Mouse (Mus musculus) heart, embryonic 11.5 days (tissue): ENCODE data around the gene Ssbp3. TPM values are rescaled to one million over a fixed set of nuclear protein-coding genes. Genes with fewer than 3 reads are reported as not detected.
A peak's percentile ranks its signal among the peaks of the same experiment; 100 is the strongest.

Experiments
- ATAC-seq: fragments of 200-750 bp; cut with Nextera tagmentation; replicated peaks from 2 replicates; pipeline ENCODE4 v1.8.0; 2017; ENCODE audit warnings: moderate library complexity; ENCODE audit not compliant: insufficient number of reproducible peaks, low FRiP score, low TSS enrichment
- H3K27ac ChIP-seq: fragments of 300-500 bp; sonication (generic); 2 replicates; pipeline ENCODE4 v1.5.1; 2014; ENCODE audit warnings: mild to moderate bottlenecking, low read depth, low read length
- H3K27me3 ChIP-seq: fragments of 300-500 bp; sonication (generic); 2 replicates; pipeline ENCODE4 v1.6.1; 2014; ENCODE audit warnings: mild to moderate bottlenecking, low read length, mixed read lengths; ENCODE audit not compliant: control insufficient read depth, insufficient read depth
- H3K36me3 ChIP-seq: fragments of 300-500 bp; sonication (generic); 2 replicates; pipeline ENCODE4 v1.6.1; 2014; ENCODE audit warnings: mild to moderate bottlenecking, low read length, moderate library complexity, mixed read lengths; ENCODE audit not compliant: control insufficient read depth, insufficient read depth
- H3K4me1 ChIP-seq: fragments of 300-500 bp; sonication (generic); 2 replicates; pipeline ENCODE4 v1.6.1; 2014; ENCODE audit warnings: low read length; ENCODE audit not compliant: control insufficient read depth, insufficient read depth
- H3K4me2 ChIP-seq: fragments of 300-500 bp; sonication (generic); 2 replicates; pipeline ENCODE4 v1.6.1; 2014; ENCODE audit warnings: mild to moderate bottlenecking, moderate library complexity
- H3K4me3 ChIP-seq: fragments of 300-500 bp; sonication (generic); 2 replicates; pipeline ENCODE4 v1.5.1; 2014; ENCODE audit warnings: low read depth, low read length
- H3K9ac ChIP-seq: fragments of 300-500 bp; sonication (generic); 2 replicates; pipeline ENCODE4 v1.6.1; 2014; ENCODE audit warnings: mild to moderate bottlenecking, low read depth, low read length, moderate library complexity
- H3K9me3 ChIP-seq: fragments of 300-500 bp; sonication (generic); replicated peaks from 2 replicates; pipeline ENCODE4 v1.6.1; 2016; ENCODE audit warnings: low read length; ENCODE audit not compliant: control insufficient read depth
- WGBS: fragments of 180-500 bp; shearing (Covaris S2); extraction: QIAGEN DNeasy Blood & Tissue Kit; methylation state at CpG from one replicate; pipeline ENCODE4 v1.1.7; 2014; ENCODE audit not compliant: insufficient replicate concordance; 5-methylcytosine and 5-hydroxymethylcytosine counted together
- polyA plus RNA-seq: library from polyadenylated mRNA; unstranded; fragments of >200 nt; fragmentation: Nextera tagmentation; extraction: Ambion mirVana; gene quantifications from 2 replicates; pipeline ENCODE4 v1.2.1, GENCODE M21; 2014

The Ssbp3 gene
- polyA plus RNA-seq, 1 experiment from 2014 or later: 63.4 TPM

- H3K27me3 ChIP-seq: no peaks in the 10 kb centered on the region
- no peak overlapping the region for H3K9ac ChIP-seq
- WGBS: 97% methylated on average over 13 of the region's 13 CpGs
- H3K4me1 ChIP-seq: no peaks in the 10 kb centered on the region
- no peak overlapping the region for H3K4me2 ChIP-seq
- H3K4me3 ChIP-seq: no peak overlapping the region
- ATAC-seq: no peak
- no peaks in the 10 kb centered on the region for H3K9me3 ChIP-seq
- no peak overlapping the region for H3K27ac ChIP-seq
- H3K36me3 ChIP-seq: peaks cover 30% of the 10 kb centered on the region
These were observed 134.7 kb downstream of the Ssbp3 start for GRCm38 (mm10) chr4:107045188-107045587.

GRCm38 (mm10) chr4:107047806-107048205 lies 137.3 kb downstream of the Ssbp3 start:
- ATAC-seq: no peak
- no peak overlapping the region for H3K4me2 ChIP-seq
- 91% methylated on average over 5 of the region's 5 CpGs for WGBS
- H3K36me3 ChIP-seq: peaks cover 20% of the 10 kb centered on the region
- H3K27ac ChIP-seq: no peak overlapping the region
- no peaks in the 10 kb centered on the region for H3K27me3 ChIP-seq
- no peaks in the 10 kb centered on the region for H3K9me3 ChIP-seq
- H3K4me3 ChIP-seq: no peak overlapping the region
- H3K4me1 ChIP-seq: no peaks in the 10 kb centered on the region
- no peak overlapping the region for H3K9ac ChIP-seq

DNA sequence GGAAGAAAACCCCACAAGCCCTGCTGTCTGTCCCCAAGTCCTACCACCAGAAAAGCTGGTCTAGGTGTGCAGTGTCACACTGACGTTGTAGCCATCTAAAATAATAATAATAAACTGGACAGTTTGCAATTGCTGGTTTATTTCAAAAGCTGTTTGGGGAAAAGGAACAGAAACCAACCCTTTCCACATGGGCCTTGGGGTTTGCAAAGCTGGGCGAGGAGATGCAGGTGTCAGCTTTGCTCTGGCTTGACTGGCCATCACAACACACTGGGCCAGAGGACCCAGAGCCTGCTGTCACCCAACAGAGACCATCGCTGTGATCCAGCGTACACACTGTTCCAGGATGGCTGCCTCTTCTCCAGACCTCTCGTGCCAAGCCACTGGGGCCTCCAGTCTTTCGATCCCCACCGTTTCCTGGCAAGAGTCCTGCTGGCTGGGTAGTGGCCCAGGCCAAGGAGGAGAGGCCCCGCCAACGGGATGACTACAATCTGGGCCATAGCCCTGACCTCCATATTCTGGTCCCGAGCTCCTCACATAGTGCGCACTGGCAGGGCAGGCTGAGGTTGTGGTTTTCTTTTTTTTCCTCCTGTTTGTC lies 138.2 kb downstream of the Ssbp3 start:
- Histone ChIP-seq H3K27ac (no peak overlapping the region), H3K4me1 (no peaks in the 10 kb centered on the region), H3K36me3 (peaks cover 18% of the 10 kb centered on the region), H3K27me3 (no peaks in the 10 kb centered on the region), H3K9ac (no peak overlapping the region), H3K4me2 (no peak overlapping the region), H3K9me3 (no peaks in the 10 kb centered on the region), H3K4me3 (no peak overlapping the region)
- 93% methylated on average over 11 of the region's 11 CpGs for WGBS
- ATAC-seq: no peak

DNA sequence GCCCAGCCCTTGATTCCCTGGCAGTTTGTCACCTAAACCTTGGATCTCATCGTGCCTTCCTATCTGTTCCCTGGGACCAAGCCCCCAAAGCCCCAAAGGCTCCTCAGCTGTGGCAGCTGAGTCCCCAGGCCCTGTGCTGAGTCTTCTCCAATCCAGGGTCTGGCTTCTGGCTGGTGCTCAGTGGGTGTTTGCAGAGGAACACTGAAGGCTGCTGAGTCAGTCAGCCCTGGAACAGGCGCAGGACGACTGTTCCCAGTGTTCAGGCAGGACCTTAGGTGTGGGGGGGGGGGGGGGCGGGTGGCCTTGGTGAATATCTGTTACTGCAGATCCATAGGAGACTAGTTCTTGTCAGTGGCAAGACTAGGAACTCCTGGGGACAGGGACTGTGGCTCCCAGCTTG lies 141.4 kb downstream of the Ssbp3 start:
- no peak overlapping the region for H3K4me2 ChIP-seq
- no peak for ATAC-seq
- peaks cover 15% of the 10 kb centered on the region for H3K36me3 ChIP-seq
- WGBS: 41% methylated on average over 4 of the region's 4 CpGs
- no peaks in the 10 kb centered on the region for H3K9me3 ChIP-seq
- H3K27ac ChIP-seq: no peak overlapping the region
- H3K4me3 ChIP-seq: no peak overlapping the region
- H3K27me3 ChIP-seq: no peaks in the 10 kb centered on the region
- no peak overlapping the region for H3K9ac ChIP-seq
- no peaks in the 10 kb centered on the region for H3K4me1 ChIP-seq

GRCm38 (mm10) chr4:107052962-107053553 lies 142.6 kb downstream of the Ssbp3 start:
- Histone ChIP-seq H3K27me3 (no peaks in the 10 kb centered on the region), H3K4me3 (no peak overlapping the region), H3K4me1 (no peaks in the 10 kb centered on the region), H3K4me2 (no peak overlapping the region), H3K9me3 (no peaks in the 10 kb centered on the region), H3K27ac (no peak overlapping the region), H3K36me3 (peaks cover 16% of the 10 kb centered on the region), H3K9ac (no peak overlapping the region)
- 40% methylated on average over 5 of the region's 5 CpGs for WGBS
- no peak for ATAC-seq

DNA sequence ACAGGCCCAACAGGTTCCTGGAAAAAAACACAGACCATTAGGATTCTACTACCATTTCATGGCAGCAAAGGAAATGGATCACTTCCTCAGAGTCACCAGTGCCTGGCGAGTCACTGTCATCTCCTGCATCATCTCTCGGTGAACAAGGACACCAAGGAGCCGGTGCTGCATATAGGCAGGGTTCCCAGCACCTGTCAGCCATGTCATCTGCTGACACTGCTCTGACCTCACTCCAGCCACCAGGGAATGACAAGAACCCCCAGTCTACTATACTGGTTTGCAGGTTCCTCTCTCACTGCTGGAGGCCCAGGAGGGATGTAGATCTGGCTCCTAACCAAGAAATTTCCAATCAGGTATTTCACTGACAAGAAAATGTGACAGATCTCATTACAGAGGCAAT lies 145.6 kb downstream of the Ssbp3 start:
- H3K4me2 ChIP-seq: no peak overlapping the region
- H3K9ac ChIP-seq: no peak overlapping the region
- H3K36me3 ChIP-seq: peaks cover 24% of the 10 kb centered on the region
- 70% methylated on average over 3 of the region's 3 CpGs for WGBS
- no peak overlapping the region for H3K4me3 ChIP-seq
- ATAC-seq: no peak
- H3K27me3 ChIP-seq: no peaks in the 10 kb centered on the region
- no peaks in the 10 kb centered on the region for H3K4me1 ChIP-seq
- no peaks in the 10 kb centered on the region for H3K9me3 ChIP-seq
- H3K27ac ChIP-seq: peak overlapping the region; percentile 54; the same call in 1 of the 2 replicates

- Histone ChIP-seq H3K27ac (no peak overlapping the region), H3K4me1 (no peaks in the 10 kb centered on the region), H3K9ac (no peak overlapping the region), H3K9me3 (no peaks in the 10 kb centered on the region), H3K27me3 (no peaks in the 10 kb centered on the region), H3K4me2 (no peak overlapping the region), H3K4me3 (no peak overlapping the region), H3K36me3 (peaks cover 37% of the 10 kb centered on the region)
- WGBS: 84% methylated on average over 5 of the region's 5 CpGs
- ATAC-seq: no peak
These were observed 147.8 kb downstream of the Ssbp3 start for GRCm38 (mm10) chr4:107058346-107058745.

DNA sequence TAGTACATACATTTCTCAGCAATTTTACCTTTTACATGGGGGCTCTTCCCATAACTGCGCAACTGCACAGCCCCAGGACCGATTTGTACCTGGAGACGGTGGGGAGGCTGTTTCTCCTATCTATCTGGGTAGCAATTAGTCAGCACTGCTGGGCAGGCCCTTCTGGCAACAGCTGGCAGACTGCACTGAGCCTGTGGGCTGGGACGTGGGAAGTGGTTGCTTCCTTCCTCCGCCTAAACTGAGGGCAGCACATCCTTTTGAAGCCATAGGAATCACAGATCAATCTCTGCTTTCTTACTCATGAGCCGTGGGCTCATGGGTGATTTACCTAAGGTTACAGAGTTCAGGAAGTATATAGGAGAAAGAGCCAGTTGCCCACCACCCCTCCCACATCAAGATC lies 148.3 kb downstream of the Ssbp3 start:
- no peaks in the 10 kb centered on the region for H3K27me3 ChIP-seq
- H3K4me2 ChIP-seq: no peak overlapping the region
- no peak overlapping the region for H3K9ac ChIP-seq
- peaks cover 39% of the 10 kb centered on the region for H3K36me3 ChIP-seq
- no peak for ATAC-seq
- no peaks in the 10 kb centered on the region for H3K4me1 ChIP-seq
- H3K9me3 ChIP-seq: no peaks in the 10 kb centered on the region
- 77% methylated on average over 6 of the region's 6 CpGs for WGBS
- H3K27ac ChIP-seq: no peak overlapping the region
- H3K4me3 ChIP-seq: no peak overlapping the region

- Histone ChIP-seq H3K4me2 (no peak overlapping the region), H3K27me3 (no peaks in the 10 kb centered on the region), H3K27ac (no peak overlapping the region), H3K9me3 (no peaks in the 10 kb centered on the region), H3K4me3 (no peak overlapping the region), H3K4me1 (peaks cover 5% of the 10 kb centered on the region; the same call in 1 of the 2 replicates), H3K36me3 (peaks cover 33% of the 10 kb centered on the region), H3K9ac (no peak overlapping the region)
- WGBS: 90% methylated on average over 4 of the region's 4 CpGs
- ATAC-seq: no peak
These were observed 151.1 kb downstream of the Ssbp3 start for GRCm38 (mm10) chr4:107061560-107061959.
